ENCODE assay signal across 8 mouse cellular contexts in genomic region chr10:42457557-42458191, GRCm38 (mm10). TPM values are rescaled to one million over a fixed set of nuclear protein-coding genes. Genes with fewer than 3 reads are reported as not detected.
DNase-seq lines count a peak whose midpoint lies in the region; ATAC-seq and TF ChIP-seq lines count a peak whose summit lies in the region.

No protein-coding gene starts in this region.

- H3K27ac ChIP-seq in embryonic facial prominence, embryonic 14.5 days (replicated peaks; ENCODE audit: low read depth, low read length), result peak overlapping the region; percentile 48
- no peak overlapping the region for H3K27ac ChIP-seq in forebrain, embryonic 13.5 days

- H3K4me2 ChIP-seq in embryonic facial prominence, embryonic 14.5 days (ENCODE audit: low read depth, low read length), result no peak overlapping the region
- H3K4me2 ChIP-seq in forebrain, embryonic 13.5 days, result no peak overlapping the region

- peaks cover 15% of the 10 kb centered on the region; the same call in 1 of the 2 replicates for H3K9me3 ChIP-seq in embryonic facial prominence, embryonic 14.5 days (ENCODE audit: control insufficient read depth, low read length)
- peaks cover 11% of the 10 kb centered on the region for H3K9me3 ChIP-seq in forebrain, embryonic 13.5 days (replicated peaks)

- H3K4me3 ChIP-seq in embryonic facial prominence, embryonic 14.5 days (ENCODE audit: low read depth, low read length), result no peak overlapping the region
- H3K4me3 ChIP-seq in lung, adult 2 months (replicated peaks; ENCODE audit: extremely low read depth, low read depth, low read length), result no peak overlapping the region
- H3K4me3 ChIP-seq in forebrain, embryonic 13.5 days, result no peak overlapping the region

- ATAC-seq in embryonic facial prominence, embryonic 14.5 days (ENCODE audit: low read depth), result 0 out of 2 replicates have a peak, but pooled peaks have one; percentile 37
- no peak for ATAC-seq in CD4-positive, CD25-positive, alpha-beta regulatory T cell, adult 4 months
- ATAC-seq in forebrain, embryonic 13.5 days, result no peak

- WGBS in embryonic facial prominence, embryonic 14.5 days, result 70% methylated on average over 9 of the region's 9 CpGs
- WGBS in lung, adult 2 months, result 45% methylated on average over 9 of the region's 9 CpGs
- 87% methylated on average over 9 of the region's 9 CpGs for WGBS in forebrain, embryonic 13.5 days

- peaks cover 7% of the 10 kb centered on the region; the same call in 1 of the 2 replicates for H3K4me1 ChIP-seq in embryonic facial prominence, embryonic 14.5 days (ENCODE audit: control insufficient read depth, insufficient read depth, low read length)
- H3K4me1 ChIP-seq in lung, adult 2 months (ENCODE audit: control insufficient read depth, insufficient read depth, low read length), result peaks cover 8% of the 10 kb centered on the region
- peaks cover 2% of the 10 kb centered on the region; the same call in 1 of the 2 replicates for H3K4me1 ChIP-seq in forebrain, embryonic 13.5 days

- TF ChIP-seq CTCF in lung, adult 2 months (IDR thresholded peaks at IDR 0.05; ENCODE audit: insufficient read depth, low read length), result no peak

- DNase-seq in adrenal gland, adult (ENCODE audit: inconsistent age in 2 of 2, low spot score in 1 of 2), result peak; percentile 65 to 72
- no peak for DNase-seq in adrenal gland, postnatal 4 days (ENCODE audit: low spot score in 2 of 2)
- peak; percentile 48 for DNase-seq in embryonic facial prominence, embryonic 14.5 days (ENCODE audit: low spot score)
- peak; percentile 71 for DNase-seq in heart, postnatal 25 days (ENCODE audit: low spot score)
- peak; percentile 44 for DNase-seq in lung, adult 2 months
- no peak for DNase-seq in T-cell, adult 2 months (ENCODE audit: low spot score)

- no peak overlapping the region for H3K9ac ChIP-seq in embryonic facial prominence, embryonic 14.5 days (ENCODE audit: low read depth, low read length)
- no peak overlapping the region for H3K9ac ChIP-seq in forebrain, embryonic 13.5 days

- intact Hi-C loops in heart, postnatal 25 days (cut with DNase I), result loop anchor here (2.0 to 5.0 kb wide), 2 partner anchors 21 to 45 kb away; partner anchors contain the start of genes Afg1l and Snx3

- H3K36me3 ChIP-seq in embryonic facial prominence, embryonic 14.5 days (ENCODE audit: control insufficient read depth, insufficient read depth, low read length), result peaks cover 17% of the 10 kb centered on the region; the same call in 1 of the 2 replicates
- peaks cover 7% of the 10 kb centered on the region; the same call in 1 of the 2 replicates for H3K36me3 ChIP-seq in forebrain, embryonic 13.5 days (ENCODE audit: poor library complexity, severe bottlenecking)

- TF ChIP-seq POLR2A in lung, adult 2 months (IDR thresholded peaks at IDR 0.05; ENCODE audit: borderline replicate concordance, extremely low read depth, low read depth, low read length), result peak; percentile 55; the same call in 1 of the 2 replicates

- H3K27me3 ChIP-seq in embryonic facial prominence, embryonic 14.5 days (replicated peaks; ENCODE audit: control insufficient read depth, insufficient read depth, low read length), result no peaks in the 10 kb centered on the region
- H3K27me3 ChIP-seq in forebrain, embryonic 13.5 days, result no peaks in the 10 kb centered on the region

RNA-seq across cellular contexts. Expression of gene Afg1l, which starts 20.7 kb away (rescaled TPM):
- 10 to 100 TPM; 11.4 to 11.8 TPM for total RNA-seq in adrenal gland, postnatal 4 days (2021)
- 6.7 and 6.8 TPM in 2 replicates for polyA plus RNA-seq in embryonic facial prominence, embryonic 14.5 days (2014; fragmentation: Nextera tagmentation; extraction: Ambion mirVana)
- 10 to 100 TPM; 32.6 to 33.2 TPM for total RNA-seq in heart, postnatal 25 days (2021)
- 5.0 and 7.7 TPM in 2 replicates for polyA plus RNA-seq in lung, adult 2 months (2012; rRNA removed)
- polyA plus RNA-seq in CD4-positive, CD25-positive, alpha-beta regulatory T cell, adult 4 months (2017; shearing (Covaris generic)), result 1 to 10 TPM; 4.0 to 5.8 TPM
- 4.0 and 4.5 TPM in 2 replicates for polyA plus RNA-seq in forebrain, embryonic 13.5 days (2015; fragmentation: Nextera tagmentation; extraction: Ambion mirVana)

RNA-seq across cellular contexts. Expression of gene Snx3, which starts 44.2 kb away (rescaled TPM):
- total RNA-seq in adrenal gland, postnatal 4 days (2021), result 100 to 1,000 TPM; 166 to 175 TPM
- 326 TPM in 2 replicates for polyA plus RNA-seq in embryonic facial prominence, embryonic 14.5 days (2014; fragmentation: Nextera tagmentation; extraction: Ambion mirVana)
- total RNA-seq in heart, postnatal 25 days (2021), result 100 to 1,000 TPM; 166 to 177 TPM
- polyA plus RNA-seq in lung, adult 2 months (2012; rRNA removed), result 236 and 380 TPM in 2 replicates
- polyA plus RNA-seq in CD4-positive, CD25-positive, alpha-beta regulatory T cell, adult 4 months (2017; shearing (Covaris generic)), result 100 to 1,000 TPM; 204 to 227 TPM
- polyA plus RNA-seq in forebrain, embryonic 13.5 days (2015; fragmentation: Nextera tagmentation; extraction: Ambion mirVana), result 266 and 272 TPM in 2 replicates

Comparison
In these comparisons a context has a peak if more than half of its experiments do, and no peak if none do; other contexts are left out.
1. DNase-seq: peak in adrenal gland, adult (2 of 2), embryonic facial prominence, embryonic 14.5 days (single experiment), heart, postnatal 25 days (single experiment) and lung, adult 2 months (single experiment); none in adrenal gland, postnatal 4 days (0 of 2) and T-cell, adult 2 months (single experiment).